Mouse (Mus musculus) forebrain, postnatal 0 days (tissue): ENCODE results near the gene Fam189a1. TPM values are rescaled to one million over a fixed set of nuclear protein-coding genes. Genes with fewer than 3 reads are reported as not detected.
A peak's percentile ranks its signal among the peaks of the same experiment; 100 is the strongest.

Experiments
- ATAC-seq: fragments of 200-750 bp; cut with Nextera tagmentation; 2 replicates; pipeline ENCODE4 v1.8.0; 2017; ENCODE audit warnings: mild to moderate bottlenecking, moderate library complexity
- DNase-seq: peaks from one replicate; pipeline ENCODE4 v3.0.0-alpha.2; 2015
- H3K27ac ChIP-seq: fragments of 300-500 bp; sonication (generic); 2 replicates; pipeline ENCODE4 v1.5.1; 2014; ENCODE audit warnings: low read depth, mild to moderate bottlenecking, antibody characterized with exemption, low read length, moderate library complexity, mixed read lengths
- H3K27me3 ChIP-seq: fragments of 300-500 bp; sonication (generic); 2 replicates; pipeline ENCODE4 v1.6.1; 2014; ENCODE audit warnings: mild to moderate bottlenecking, low read length, mixed read lengths; ENCODE audit not compliant: insufficient read depth
- H3K36me3 ChIP-seq: fragments of 300-500 bp; sonication (generic); 2 replicates; pipeline ENCODE4 v1.6.1; 2014; ENCODE audit warnings: mild to moderate bottlenecking, moderate library complexity; ENCODE audit not compliant: insufficient read depth
- H3K4me1 ChIP-seq: fragments of 300-500 bp; sonication (generic); 2 replicates; pipeline ENCODE4 v1.6.1; 2014; ENCODE audit warnings: antibody characterized with exemption; ENCODE audit not compliant: insufficient read depth
- H3K4me2 ChIP-seq: fragments of 300-500 bp; sonication (generic); 2 replicates; pipeline ENCODE4 v1.6.1; 2014; ENCODE audit warnings: low read depth, mild to moderate bottlenecking, moderate library complexity
- H3K4me3 ChIP-seq: fragments of 300-500 bp; sonication (generic); 2 replicates; pipeline ENCODE4 v1.5.1; 2014; ENCODE audit warnings: low read depth, low read length, mixed read lengths
- H3K9ac ChIP-seq: fragments of 300-500 bp; sonication (generic); 2 replicates; pipeline ENCODE4 v1.6.1; 2014; ENCODE audit warnings: mild to moderate bottlenecking
- H3K9me3 ChIP-seq: fragments of 300-500 bp; sonication (generic); 2 replicates; pipeline ENCODE4 v1.6.1; 2016; ENCODE audit warnings: low read length
- CTCF ChIP-seq: sonication (generic); IDR thresholded peaks from 2 replicates; pipeline ENCODE4 v1.5.1; 2016; ENCODE audit warnings: antibody characterized with exemption, control low read depth, low read depth
- WGBS: fragments of 180-500 bp; shearing (Covaris S2); extraction: QIAGEN DNeasy Blood & Tissue Kit; methylation state at CpG from one replicate; pipeline ENCODE4 v1.1.7; 2014; 5-methylcytosine and 5-hydroxymethylcytosine counted together
- polyA plus RNA-seq: library from polyadenylated mRNA; unstranded; fragments of >200 nt; fragmentation: Nextera tagmentation; extraction: Ambion mirVana; gene quantifications from 2 replicates; pipeline ENCODE4 v1.2.1, GENCODE M21; 2015
- total RNA-seq: library from RNA; depleted of rRNA; stranded (reverse); fragments of >200 nt; gene quantifications from 2 replicates; pipeline ENCODE4 v1.2.3, GENCODE M21; 2014

The Fam189a1 gene
- total and polyA plus RNA-seq, 2 experiments from 2014 or later, result 15.2 to 20.8 TPM

GRCm38 (mm10) chr7:64776708-64777489 lies 379.5 kb downstream of the Fam189a1 start:
- Histone ChIP-seq H3K27me3 (no peaks in the 10 kb centered on the region), H3K4me2 (no peak overlapping the region), H3K9me3 (no peaks in the 10 kb centered on the region), H3K4me3 (no peak overlapping the region), H3K27ac (no peak overlapping the region), H3K9ac (no peak overlapping the region), H3K4me1 (peaks cover 10% of the 10 kb centered on the region; the same call in 1 of the 2 replicates), H3K36me3 (no peaks in the 10 kb centered on the region)
- ATAC-seq (no peak), DNase-seq (no peak)
- WGBS, result 83% methylated on average over 13 of the region's 13 CpGs
- no peak for TF ChIP-seq CTCF

GRCm38 (mm10) chr7:64773465-64773864 lies 382.9 kb downstream of the Fam189a1 start:
- H3K9me3 ChIP-seq, result no peaks in the 10 kb centered on the region
- no peak overlapping the region for H3K9ac ChIP-seq
- H3K4me2 ChIP-seq, result no peak overlapping the region
- no peak overlapping the region for H3K4me3 ChIP-seq
- H3K27ac ChIP-seq, result no peak overlapping the region
- no peaks in the 10 kb centered on the region for H3K4me1 ChIP-seq
- ATAC-seq (peak; percentile 23; the same call in 1 of the 2 replicates), DNase-seq (no peak)
- no peaks in the 10 kb centered on the region for H3K36me3 ChIP-seq
- H3K27me3 ChIP-seq, result no peaks in the 10 kb centered on the region
- TF ChIP-seq CTCF, result peak; percentile 42; the same call in 1 of the 2 replicates
- 40% methylated on average over 10 of the region's 10 CpGs for WGBS

- Histone ChIP-seq H3K4me1 (no peaks in the 10 kb centered on the region), H3K9ac (no peak overlapping the region), H3K4me3 (no peak overlapping the region), H3K36me3 (no peaks in the 10 kb centered on the region), H3K4me2 (no peak overlapping the region), H3K27ac (no peak overlapping the region), H3K9me3 (no peaks in the 10 kb centered on the region), H3K27me3 (no peaks in the 10 kb centered on the region)
- 72% methylated on average over 8 of the region's 8 CpGs for WGBS
- DNase-seq, result no peak
- no peak for TF ChIP-seq CTCF
- ATAC-seq, result peak; percentile 23; the same call in 1 of the 2 replicates
Measured at GRCm38 (mm10) chr7:64770779-64771390, 385.5 kb downstream of the Fam189a1 start.

DNA sequence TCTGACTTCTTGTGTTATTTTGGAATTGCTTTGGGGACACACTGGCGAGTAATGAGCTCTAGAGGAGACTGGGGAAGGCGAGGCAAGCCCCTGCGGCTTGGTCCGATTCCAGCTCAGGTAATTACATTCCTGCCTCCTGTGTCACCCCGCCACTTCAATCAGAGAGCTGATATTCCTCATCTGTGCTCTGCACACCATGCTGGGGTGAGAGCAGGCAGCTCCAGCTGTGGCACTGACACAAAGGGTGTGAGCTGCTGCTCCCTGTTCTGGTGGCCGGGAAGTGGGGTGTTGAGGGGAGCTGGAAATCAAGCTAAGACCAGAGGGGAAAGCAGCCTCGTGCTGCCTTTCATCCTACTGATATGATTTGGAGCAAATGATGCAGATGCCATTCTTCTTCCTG lies 386.6 kb downstream of the Fam189a1 start:
- ATAC-seq, result peak; percentile 34; the same call in 1 of the 2 replicates
- no peak for TF ChIP-seq CTCF
- Histone ChIP-seq H3K4me2 (no peak overlapping the region), H3K27ac (no peak overlapping the region), H3K9me3 (no peaks in the 10 kb centered on the region), H3K4me3 (no peak overlapping the region), H3K4me1 (no peaks in the 10 kb centered on the region), H3K27me3 (no peaks in the 10 kb centered on the region), H3K36me3 (no peaks in the 10 kb centered on the region), H3K9ac (no peak overlapping the region)
- 55% methylated on average over 7 of the region's 7 CpGs for WGBS
- no peak for DNase-seq

DNA sequence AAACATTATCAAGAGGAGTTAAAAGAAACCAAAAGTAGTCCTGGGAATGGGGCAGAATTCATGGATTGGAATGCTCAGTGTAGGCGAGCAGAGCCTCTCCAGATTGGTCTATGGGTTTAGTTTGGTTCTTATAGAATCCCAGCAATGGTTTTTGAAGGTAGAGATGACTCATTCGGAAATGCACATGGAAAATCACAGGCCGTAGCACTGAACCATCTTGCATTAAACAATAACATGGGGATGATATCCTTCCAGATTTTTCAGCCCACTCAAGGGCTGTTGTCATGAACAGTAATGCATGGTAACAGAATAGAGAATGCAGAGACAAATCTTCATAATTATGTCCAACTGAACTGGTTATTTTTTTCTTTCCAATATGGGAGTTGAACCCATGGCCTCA lies 390.8 kb downstream of the Fam189a1 start:
- WGBS, result 82% methylated on average over 3 of the region's 3 CpGs
- H3K9me3 ChIP-seq, result no peaks in the 10 kb centered on the region
- H3K9ac ChIP-seq, result no peak overlapping the region
- H3K27ac ChIP-seq, result no peak overlapping the region
- no peaks in the 10 kb centered on the region for H3K36me3 ChIP-seq
- no peak for TF ChIP-seq CTCF
- DNase-seq, result no peak
- H3K4me3 ChIP-seq, result no peak overlapping the region
- no peak for ATAC-seq
- H3K4me2 ChIP-seq, result no peak overlapping the region
- H3K27me3 ChIP-seq, result no peaks in the 10 kb centered on the region
- H3K4me1 ChIP-seq, result no peaks in the 10 kb centered on the region

GRCm38 (mm10) chr7:64755141-64755540 lies 401.2 kb downstream of the Fam189a1 start:
- H3K9me3 ChIP-seq, result no peaks in the 10 kb centered on the region
- H3K27me3 ChIP-seq, result no peaks in the 10 kb centered on the region
- H3K9ac ChIP-seq, result no peak overlapping the region
- no peak for ATAC-seq
- no peak overlapping the region for H3K4me2 ChIP-seq
- no peak for DNase-seq
- 87% methylated on average over 7 of the region's 7 CpGs for WGBS
- peaks cover 12% of the 10 kb centered on the region for H3K36me3 ChIP-seq
- H3K4me1 ChIP-seq, result no peaks in the 10 kb centered on the region
- H3K27ac ChIP-seq, result no peak overlapping the region
- H3K4me3 ChIP-seq, result no peak overlapping the region
- TF ChIP-seq CTCF, result no peak

GRCm38 (mm10) chr7:64754161-64754560 lies 402.2 kb downstream of the Fam189a1 start:
- H3K4me3 ChIP-seq, result no peak overlapping the region
- no peak for TF ChIP-seq CTCF
- WGBS, result 87% methylated on average over 7 of the region's 7 CpGs
- no peaks in the 10 kb centered on the region for H3K9me3 ChIP-seq
- ATAC-seq (no peak), DNase-seq (no peak)
- no peaks in the 10 kb centered on the region for H3K4me1 ChIP-seq
- H3K9ac ChIP-seq, result no peak overlapping the region
- H3K27me3 ChIP-seq, result no peaks in the 10 kb centered on the region
- no peak overlapping the region for H3K4me2 ChIP-seq
- H3K27ac ChIP-seq, result no peak overlapping the region
- peaks cover 16% of the 10 kb centered on the region for H3K36me3 ChIP-seq
